Mouse (Mus musculus): ENCODE data around the gene Tmem40.

Gene Tmem40

GRCm38 (mm10) chr6:115702901-115703300 is 59.3 kb downstream of the Tmem40 start:
- DNase-seq (ENCODE audit: low read depth in 1 of 2, low spot score in 2 of 2) = no peak

GRCm38 (mm10) chr6:115701302-115701701 is 60.9 kb downstream of the Tmem40 start:
- no peak for DNase-seq (ENCODE audit: low read depth in 1 of 2, low spot score in 2 of 2)

DNA sequence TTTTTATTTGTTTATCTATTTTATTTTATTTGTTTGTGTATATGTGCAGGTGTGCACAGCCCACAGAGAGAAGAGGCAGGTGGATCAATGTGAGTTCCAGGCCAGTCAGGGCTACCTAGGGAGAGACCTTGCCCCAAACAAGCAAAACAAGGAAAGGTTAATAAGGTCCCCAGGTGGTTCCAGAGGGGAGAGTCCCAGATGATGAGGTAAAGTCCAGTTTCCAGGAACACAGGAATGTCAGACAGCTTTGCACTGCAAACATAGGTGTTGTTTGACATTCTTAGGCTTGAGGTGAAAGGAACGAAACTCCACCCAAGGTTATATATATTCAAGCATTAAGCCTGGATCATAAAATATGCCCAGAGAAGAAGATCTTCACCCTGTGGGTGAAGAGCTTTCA is 61.4 kb downstream of the Tmem40 start:
- no peak for DNase-seq (ENCODE audit: low read depth in 1 of 2, low spot score in 2 of 2)

- no peak for DNase-seq (ENCODE audit: low read depth in 1 of 2, low spot score in 2 of 2)
Observed at GRCm38 (mm10) chr6:115698699-115699098, 63.5 kb downstream of the Tmem40 start.

DNA sequence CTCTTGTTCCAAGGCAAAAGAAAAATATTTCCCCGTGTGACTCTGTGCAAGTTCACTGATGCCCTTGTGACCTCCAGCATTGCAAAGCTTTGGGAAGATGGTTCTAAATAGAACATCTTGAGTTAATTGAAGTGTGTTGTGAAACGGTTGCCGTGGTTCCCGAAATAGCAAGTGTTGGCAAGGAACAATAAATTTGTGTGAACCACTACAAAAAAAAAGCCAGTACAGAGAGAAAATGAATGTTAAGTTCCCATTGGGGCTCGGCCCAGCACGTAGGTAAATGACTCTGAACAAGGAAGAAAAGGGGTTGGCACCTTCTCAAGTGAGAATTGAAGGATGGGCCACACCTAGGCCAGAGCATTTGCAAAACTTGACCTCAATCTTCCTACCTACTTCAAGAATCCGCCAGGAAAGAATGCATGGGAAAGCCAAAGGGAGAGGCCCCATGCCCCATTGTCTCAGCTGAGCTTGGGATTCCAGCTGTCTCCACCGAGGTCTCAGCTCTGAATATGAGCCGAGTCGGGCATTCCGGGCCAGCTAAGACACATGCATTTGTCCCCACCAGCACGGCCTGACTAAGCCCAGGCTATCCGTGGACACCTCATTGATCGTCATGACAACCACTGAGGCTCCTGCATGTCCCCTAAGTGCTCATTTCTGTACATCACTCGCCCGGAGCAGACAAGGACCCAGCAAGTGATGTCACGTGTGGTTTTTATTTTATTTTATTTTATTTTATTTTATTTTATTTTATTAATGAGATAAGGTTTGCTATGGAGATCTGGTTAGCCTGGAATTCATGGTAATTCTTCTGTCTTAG is 64.3 kb downstream of the Tmem40 start:
- DNase-seq (ENCODE audit: low read depth in 1 of 2, low spot score in 2 of 2) = no peak

- DNase-seq (ENCODE audit: low read depth in 1 of 2, low spot score in 2 of 2) = no peak
Observed at GRCm38 (mm10) chr6:115696707-115697215, 65.4 kb downstream of the Tmem40 start.

DNA sequence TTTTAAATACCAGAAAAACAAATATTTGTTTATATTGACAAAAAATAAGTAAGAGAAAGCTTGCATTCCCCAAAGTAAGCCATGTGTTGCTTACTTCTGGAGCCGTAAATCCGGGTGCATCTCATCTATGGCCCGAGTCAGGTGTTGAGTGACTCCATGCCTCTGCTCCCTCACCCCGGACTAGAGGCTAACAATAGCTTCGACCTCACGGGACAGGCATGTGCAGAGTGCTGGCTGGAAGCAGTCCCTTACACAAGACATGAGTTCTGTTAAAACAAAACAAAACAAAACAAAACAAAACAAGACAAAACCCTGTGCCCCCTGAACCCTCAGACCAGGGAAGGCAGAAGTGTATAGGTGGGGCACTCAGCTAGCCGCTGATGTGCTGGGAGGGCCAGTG is 67.1 kb downstream of the Tmem40 start:
- DNase-seq (ENCODE audit: low read depth in 1 of 2, low spot score in 2 of 2) = no peak

- DNase-seq (ENCODE audit: low read depth in 1 of 2, low spot score in 2 of 2) = no peak
Observed at GRCm38 (mm10) chr6:115694441-115694842, 67.8 kb downstream of the Tmem40 start.

- DNase-seq (ENCODE audit: low read depth in 1 of 2, low spot score in 2 of 2) = no peak
Observed at GRCm38 (mm10) chr6:115692963-115693730, 69.1 kb downstream of the Tmem40 start.

DNA sequence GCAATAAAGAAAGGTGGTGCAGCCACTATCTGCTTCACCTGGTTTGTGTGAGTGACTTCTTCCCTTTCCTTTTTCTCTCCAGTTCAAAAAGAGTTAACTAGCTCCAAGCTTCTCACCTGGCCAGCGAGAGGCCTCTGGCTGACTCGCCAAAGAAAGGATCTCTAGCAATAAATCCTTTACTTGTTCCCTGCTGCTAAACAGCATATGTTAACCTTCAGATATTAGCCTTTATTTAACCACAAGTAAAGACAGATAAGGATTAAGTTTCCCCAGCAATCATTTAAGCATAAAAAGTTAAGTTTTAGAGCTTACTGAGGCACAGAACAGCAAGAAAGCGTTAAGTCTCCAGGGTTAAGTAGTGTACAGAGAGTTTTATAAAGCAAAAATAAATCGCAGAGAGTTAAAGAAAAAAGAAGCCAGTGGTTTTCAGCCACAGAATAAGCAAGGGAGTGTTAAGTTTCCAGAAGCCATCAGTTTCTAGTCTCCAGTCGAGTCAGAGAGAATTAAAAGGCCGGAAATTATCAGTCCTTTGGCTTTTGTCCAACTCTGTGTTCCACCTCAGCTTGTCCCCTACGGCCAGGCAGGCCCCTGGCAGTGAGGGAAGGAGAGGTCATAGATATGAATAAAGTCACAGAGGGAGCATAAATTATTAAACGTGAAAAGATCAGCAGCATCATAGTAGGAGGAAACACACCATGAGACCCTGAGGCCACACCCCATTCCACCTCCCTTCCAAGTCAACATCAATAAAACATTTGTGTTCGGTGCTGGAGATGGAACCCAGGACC is 69.9 kb downstream of the Tmem40 start:
- no peak for DNase-seq (ENCODE audit: low read depth in 1 of 2, low spot score in 2 of 2)

DNA sequence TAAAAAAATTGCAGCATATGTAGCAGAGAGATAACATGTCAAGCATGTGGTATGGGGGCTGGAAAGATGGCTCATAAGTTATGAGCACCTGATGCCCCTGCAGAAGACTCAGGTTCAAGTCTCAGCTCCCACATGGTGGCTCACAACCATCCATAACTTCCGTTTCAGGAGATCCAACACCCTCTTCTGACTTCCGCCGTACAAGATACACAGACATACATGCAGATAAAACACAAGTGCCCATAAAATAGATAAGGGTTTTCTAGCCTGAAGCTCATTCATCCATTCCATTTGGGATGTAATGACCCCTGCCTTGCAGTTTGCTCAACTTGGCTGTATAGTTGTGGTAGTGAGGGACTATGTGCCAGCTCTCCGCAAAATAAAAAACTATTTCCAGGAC is 72.1 kb downstream of the Tmem40 start:
- no peak for DNase-seq (ENCODE audit: low read depth in 1 of 2, low spot score in 2 of 2)

GRCm38 (mm10) chr6:115688589-115688988 is 73.6 kb downstream of the Tmem40 start:
- DNase-seq (ENCODE audit: low read depth in 1 of 2, low spot score in 2 of 2) = no peak

GRCm38 (mm10) chr6:115687753-115688152 is 74.5 kb downstream of the Tmem40 start:
- no peak for DNase-seq (ENCODE audit: low read depth in 1 of 2, low spot score in 2 of 2)

GRCm38 (mm10) chr6:115684851-115685646 is 77.2 kb downstream of the Tmem40 start:
- no peak for DNase-seq (ENCODE audit: low read depth in 1 of 2, low spot score in 2 of 2)

DNA sequence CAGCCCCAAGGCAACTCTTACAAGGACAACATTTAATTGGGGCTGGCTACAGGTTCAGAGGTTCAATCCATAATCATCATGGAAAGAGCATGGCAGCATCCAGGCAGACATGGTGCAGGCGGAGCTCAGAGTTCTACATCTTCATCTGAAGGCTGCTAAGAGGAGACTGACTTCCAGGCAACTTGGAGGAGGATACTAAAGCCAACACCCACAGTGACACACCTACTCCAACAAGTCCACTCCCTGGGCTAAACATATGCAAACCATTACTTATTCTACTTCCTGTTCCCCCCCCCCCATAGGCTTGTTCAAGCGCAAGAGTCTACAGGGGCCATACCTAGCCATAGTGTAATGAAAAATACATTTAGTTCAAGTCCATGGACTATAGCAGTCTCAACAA is 77.9 kb downstream of the Tmem40 start:
- DNase-seq (ENCODE audit: low read depth in 1 of 2, low spot score in 2 of 2) = no peak

DNA sequence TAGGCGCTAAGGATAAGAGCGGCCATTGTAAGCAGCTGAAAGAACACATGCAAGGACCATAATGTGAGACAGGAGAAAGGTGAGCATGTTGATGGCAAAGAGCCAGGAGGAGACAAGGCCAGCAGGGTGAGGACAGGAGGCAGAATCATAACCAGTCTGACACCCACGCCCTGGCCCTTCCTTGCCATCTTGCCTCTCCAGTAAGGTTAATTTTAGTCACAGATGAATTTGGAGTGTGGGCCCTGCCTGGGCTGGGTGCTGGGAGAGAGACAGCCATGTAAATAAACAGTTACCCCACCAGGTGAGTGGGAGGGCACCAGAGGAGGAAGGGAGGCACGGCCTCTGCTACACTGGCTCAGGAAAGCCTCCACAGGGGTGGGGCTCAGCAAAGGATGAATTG is 81.1 kb downstream of the Tmem40 start:
- DNase-seq (ENCODE audit: low read depth in 1 of 2, low spot score in 2 of 2) = no peak

All from monocyte, adult 2 months (primary cell).